Mouse (Mus musculus) kidney, postnatal 10 days (tissue): ENCODE results near the gene Aldoc.

Source experiments
- DNase-seq: peaks from one replicate; pipeline ENCODE4 v3.0.0; 2021; ENCODE audit warnings: mixed read lengths

Gene Aldoc

GRCm38 (mm10) chr11:78333992-78334391, 11.2 kb downstream of the Aldoc start:
- DNase-seq, result no peak

- DNase-seq, result no peak
Measured at GRCm38 (mm10) chr11:78337040-78337439, 14.3 kb downstream of the Aldoc start.

- no peak for DNase-seq
Measured at GRCm38 (mm10) chr11:78341702-78342101, 18.9 kb downstream of the Aldoc start.

- peak; percentile 91 for DNase-seq
Measured at GRCm38 (mm10) chr11:78343381-78344327, 20.9 kb downstream of the Aldoc start, which contains the start of gene Unc119. TSS of gene Unc119 (plus strand) at chr11:78343482.

GRCm38 (mm10) chr11:78344328-78344889, 21.6 kb downstream of the Aldoc start:
- no peak for DNase-seq

GRCm38 (mm10) chr11:78344890-78345715, 22.3 kb downstream of the Aldoc start:
- DNase-seq, result peak; percentile 83

GRCm38 (mm10) chr11:78345801-78346200, 23.0 kb downstream of the Aldoc start:
- DNase-seq, result no peak

- DNase-seq, result no peak
Measured at GRCm38 (mm10) chr11:78346326-78347069, 23.7 kb downstream of the Aldoc start.

- peak; percentile 88 for DNase-seq
Measured at GRCm38 (mm10) chr11:78347070-78347754, 24.4 kb downstream of the Aldoc start.

GRCm38 (mm10) chr11:78347908-78348307, 25.1 kb downstream of the Aldoc start:
- no peak for DNase-seq

GRCm38 (mm10) chr11:78348474-78348873, 25.7 kb downstream of the Aldoc start:
- no peak for DNase-seq

- DNase-seq, result peak; percentile 55
Measured at GRCm38 (mm10) chr11:78349441-78350358, 26.9 kb downstream of the Aldoc start.

- no peak for DNase-seq
Measured at GRCm38 (mm10) chr11:78353081-78353480, 30.3 kb downstream of the Aldoc start.

- DNase-seq, result no peak
Measured at GRCm38 (mm10) chr11:78354905-78355304, 32.1 kb downstream of the Aldoc start.

- peak; percentile 86 for DNase-seq
Measured at GRCm38 (mm10) chr11:78355471-78356238, 32.9 kb downstream of the Aldoc start.

- peak; percentile 69 for DNase-seq
Measured at GRCm38 (mm10) chr11:78358330-78359007, 35.7 kb downstream of the Aldoc start.

GRCm38 (mm10) chr11:78360125-78360788, 37.5 kb downstream of the Aldoc start:
- DNase-seq, result peak; percentile 92

- no peak for DNase-seq
Measured at GRCm38 (mm10) chr11:78360789-78361131, 38.0 kb downstream of the Aldoc start.
